Mouse (Mus musculus) liver, embryonic 13.5 days (tissue): ENCODE measurements around the gene Adamts17. TPM values are rescaled to one million over a fixed set of nuclear protein-coding genes. Genes with fewer than 3 reads are reported as not detected.

Experiments
- ATAC-seq: fragments of 200-750 bp; cut with Nextera tagmentation; 2 replicates; pipeline ENCODE4 v1.8.0; 2017; ENCODE audit warnings: low read depth, mild to moderate bottlenecking, moderate number of reproducible peaks, moderate library complexity
- DNase-seq: peaks from one replicate; pipeline ENCODE4 v3.0.0; 2022
- H3K27ac ChIP-seq: fragments of 300-500 bp; sonication (generic); 2 replicates; pipeline ENCODE4 v1.5.1; 2015; ENCODE audit warnings: moderate library complexity, mild to moderate bottlenecking, inconsistent platforms
- H3K27me3 ChIP-seq: fragments of 300-500 bp; sonication (generic); 2 replicates; pipeline ENCODE4 v1.6.1; 2015; ENCODE audit warnings: mild to moderate bottlenecking, inconsistent platforms
- H3K36me3 ChIP-seq: fragments of 300-500 bp; sonication (generic); 2 replicates; pipeline ENCODE4 v1.6.1; 2015; ENCODE audit warnings: mild to moderate bottlenecking, inconsistent platforms
- H3K4me1 ChIP-seq: fragments of 300-500 bp; sonication (generic); replicated peaks from 2 replicates; pipeline ENCODE4 v1.6.1; 2015; ENCODE audit warnings: inconsistent platforms
- H3K4me2 ChIP-seq: fragments of 300-500 bp; sonication (generic); 2 replicates; pipeline ENCODE4 v1.6.1; 2015; ENCODE audit warnings: inconsistent platforms, mild to moderate bottlenecking, moderate library complexity
- H3K4me3 ChIP-seq: fragments of 300-500 bp; sonication (generic); replicated peaks from 2 replicates; pipeline ENCODE4 v1.5.1; 2015; ENCODE audit warnings: mild to moderate bottlenecking, inconsistent platforms
- H3K9ac ChIP-seq: fragments of 300-500 bp; sonication (generic); 2 replicates; pipeline ENCODE4 v1.6.1; 2015; ENCODE audit warnings: mild to moderate bottlenecking, inconsistent platforms
- H3K9me3 ChIP-seq: fragments of 300-500 bp; sonication (generic); replicated peaks from 2 replicates; pipeline ENCODE4 v1.6.1; 2016; ENCODE audit warnings: inconsistent platforms
- WGBS: fragments of 180-500 bp; shearing (Covaris S2); methylation state at CpG from one replicate; pipeline ENCODE4 v1.1.7; 2015; ENCODE audit not compliant: insufficient replicate concordance; 5-methylcytosine and 5-hydroxymethylcytosine counted together
- polyA plus RNA-seq: library from polyadenylated mRNA; unstranded; fragments of >200 nt; fragmentation: Nextera tagmentation; extraction: Ambion mirVana; gene quantifications from 2 replicates; pipeline ENCODE4 v1.2.1, GENCODE M21; 2015

The Adamts17 gene
- polyA plus RNA-seq, 1 experiment from 2014 or later, result 0.33 TPM

- no peak overlapping the region for H3K27ac ChIP-seq
- no peak overlapping the region for H3K4me2 ChIP-seq
- H3K4me1 ChIP-seq, result no peaks in the 10 kb centered on the region
- ATAC-seq (no peak), DNase-seq (no peak)
- H3K27me3 ChIP-seq, result no peaks in the 10 kb centered on the region
- H3K36me3 ChIP-seq, result no peaks in the 10 kb centered on the region
- no peak overlapping the region for H3K9ac ChIP-seq
- H3K9me3 ChIP-seq, result no peaks in the 10 kb centered on the region
- no peak overlapping the region for H3K4me3 ChIP-seq
- WGBS, result 70% methylated on average over 9 of the region's 9 CpGs
These were observed 328.8 kb downstream of the Adamts17 start for GRCm38 (mm10) chr7:67168288-67168687.

GRCm38 (mm10) chr7:67168763-67169569 is 329.4 kb downstream of the Adamts17 start:
- no peak overlapping the region for H3K27ac ChIP-seq
- H3K9me3 ChIP-seq, result no peaks in the 10 kb centered on the region
- 66% methylated on average over 9 of the region's 9 CpGs for WGBS
- no peaks in the 10 kb centered on the region for H3K36me3 ChIP-seq
- no peak overlapping the region for H3K4me2 ChIP-seq
- DNase-seq, result no peak
- ATAC-seq, result no peak
- H3K4me3 ChIP-seq, result no peak overlapping the region
- H3K9ac ChIP-seq, result no peak overlapping the region
- H3K4me1 ChIP-seq, result no peaks in the 10 kb centered on the region
- H3K27me3 ChIP-seq, result no peaks in the 10 kb centered on the region

- WGBS, result 69% methylated on average over 2 of the region's 2 CpGs
- H3K36me3 ChIP-seq, result no peaks in the 10 kb centered on the region
- no peak overlapping the region for H3K9ac ChIP-seq
- no peak overlapping the region for H3K27ac ChIP-seq
- ATAC-seq (no peak), DNase-seq (no peak)
- no peaks in the 10 kb centered on the region for H3K4me1 ChIP-seq
- H3K27me3 ChIP-seq, result no peaks in the 10 kb centered on the region
- no peak overlapping the region for H3K4me2 ChIP-seq
- H3K9me3 ChIP-seq, result no peaks in the 10 kb centered on the region
- no peak overlapping the region for H3K4me3 ChIP-seq
These were observed 334.1 kb downstream of the Adamts17 start for GRCm38 (mm10) chr7:67173522-67174195.

DNA sequence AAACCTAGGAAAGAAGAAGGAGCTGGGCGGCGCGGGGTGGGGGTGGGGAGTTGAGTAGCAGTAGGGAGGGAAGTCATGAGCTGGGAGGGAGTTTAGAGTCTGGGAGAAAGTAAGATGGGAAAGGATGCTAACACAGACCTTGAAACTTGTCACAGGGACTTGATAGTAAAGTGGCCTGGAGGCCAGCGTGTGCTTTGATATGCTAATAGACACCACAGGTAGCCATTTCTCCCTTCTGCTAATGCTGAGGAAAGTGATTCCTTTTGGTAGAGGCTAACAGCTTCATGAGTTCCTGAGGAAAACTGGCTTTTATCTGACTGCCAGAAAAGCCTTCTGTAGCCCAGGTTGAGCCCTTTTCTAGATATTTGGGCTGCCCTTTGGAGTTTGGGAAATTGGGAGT is 344.3 kb downstream of the Adamts17 start:
- ATAC-seq, result no peak
- 34% methylated on average over 4 of the region's 4 CpGs for WGBS

GRCm38 (mm10) chr7:67199412-67199811 is 359.9 kb downstream of the Adamts17 start:
- no peaks in the 10 kb centered on the region for H3K36me3 ChIP-seq
- H3K27ac ChIP-seq, result no peak overlapping the region
- H3K9ac ChIP-seq, result no peak overlapping the region
- H3K4me3 ChIP-seq, result no peak overlapping the region
- no peaks in the 10 kb centered on the region for H3K4me1 ChIP-seq
- DNase-seq (no peak), ATAC-seq (no peak)
- H3K4me2 ChIP-seq, result no peak overlapping the region
- H3K27me3 ChIP-seq, result no peaks in the 10 kb centered on the region
- 18% methylated on average over 10 of the region's 10 CpGs for WGBS
- H3K9me3 ChIP-seq, result no peaks in the 10 kb centered on the region

More for the DNA sequence above, 344.3 kb downstream of the Adamts17 start:
- Histone ChIP-seq H3K27me3 (no peaks in the 10 kb centered on the region), H3K36me3 (no peaks in the 10 kb centered on the region), H3K4me2 (no peak overlapping the region), H3K9me3 (no peaks in the 10 kb centered on the region), H3K27ac (no peak overlapping the region), H3K4me1 (no peaks in the 10 kb centered on the region), H3K9ac (no peak overlapping the region), H3K4me3 (no peak overlapping the region)
- no peak for DNase-seq

Other genes with a start within 250 kb of the Adamts17 start
- 3.4 and 5.0 TPM in 2 replicates for gene Asb7, start 150.1 kb upstream of the Adamts17 start, polyA plus RNA-seq
- 3.8 and 5.3 TPM in 2 replicates for gene Lins1, start 149.8 kb upstream of the Adamts17 start, polyA plus RNA-seq
- gene Cers3, start 96.2 kb upstream of the Adamts17 start, polyA plus RNA-seq, result 0.09 and 0.16 TPM in 2 replicates